Mouse (Mus musculus) lung, postnatal 4 days (tissue): ENCODE measurements around the gene Wfdc5.

ENCODE experiments used
- DNase-seq, 2 experiments: peaks; one replicate each; pipeline ENCODE4 v3.0.0; 2021

Gene Wfdc5

DNA sequence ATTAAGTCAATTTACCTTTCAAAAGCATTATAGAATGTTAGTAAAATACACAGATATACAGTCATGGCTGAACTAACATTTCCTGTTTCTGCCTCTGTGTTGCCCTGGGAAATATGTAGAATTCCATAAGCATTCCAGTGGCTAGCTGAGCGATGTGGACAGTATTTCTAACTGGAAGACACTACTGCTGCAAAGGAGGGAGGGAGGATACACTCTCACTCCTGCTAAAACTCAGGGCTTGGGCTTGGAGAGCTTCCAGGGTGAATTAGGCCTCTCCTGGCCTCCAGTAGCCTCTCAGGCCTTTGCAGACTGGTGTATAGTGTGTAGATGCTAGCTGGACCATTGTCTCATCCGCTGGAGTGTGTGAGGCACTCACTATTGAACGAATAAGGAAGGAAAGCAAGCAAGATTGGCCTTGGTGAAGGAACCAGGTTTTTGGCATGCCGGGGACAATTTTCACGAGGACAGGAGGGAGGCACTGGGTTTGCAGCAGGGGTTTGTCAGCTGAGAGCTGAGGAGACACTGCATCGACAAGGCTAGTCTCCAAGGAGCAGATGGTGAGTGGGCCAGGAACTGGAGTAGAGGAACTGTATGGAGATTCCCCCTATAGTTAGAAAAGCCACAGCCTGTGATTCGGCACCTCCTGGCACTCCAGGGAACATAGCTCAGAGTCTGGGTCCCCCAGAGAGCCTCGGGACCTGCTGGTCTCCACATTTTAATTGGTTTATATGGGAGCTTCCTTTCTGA lies 7.7 kb downstream of the Wfdc5 start:
- no peak for DNase-seq

DNA sequence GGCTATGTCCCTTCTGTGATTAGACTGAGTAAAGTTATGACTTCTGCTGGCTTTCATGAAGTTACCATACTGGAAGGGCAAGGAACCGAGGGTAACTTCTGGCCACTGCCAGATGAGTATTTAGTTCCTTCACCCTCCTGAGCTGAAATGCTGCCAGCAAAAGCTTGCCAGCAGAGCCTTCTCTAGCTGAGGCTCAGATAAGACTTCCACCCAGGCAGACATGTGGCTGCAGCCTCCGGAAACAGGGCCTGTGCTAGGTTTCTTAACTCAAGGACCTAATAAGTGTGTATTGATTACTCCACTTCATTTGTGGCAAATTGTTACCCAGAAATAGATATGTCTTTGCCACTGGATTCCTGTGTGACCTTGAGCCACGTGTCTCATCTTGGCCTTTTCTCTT lies 9.1 kb downstream of the Wfdc5 start:
- DNase-seq = peak in 1 of 2 experiments; percentile 14

DNA sequence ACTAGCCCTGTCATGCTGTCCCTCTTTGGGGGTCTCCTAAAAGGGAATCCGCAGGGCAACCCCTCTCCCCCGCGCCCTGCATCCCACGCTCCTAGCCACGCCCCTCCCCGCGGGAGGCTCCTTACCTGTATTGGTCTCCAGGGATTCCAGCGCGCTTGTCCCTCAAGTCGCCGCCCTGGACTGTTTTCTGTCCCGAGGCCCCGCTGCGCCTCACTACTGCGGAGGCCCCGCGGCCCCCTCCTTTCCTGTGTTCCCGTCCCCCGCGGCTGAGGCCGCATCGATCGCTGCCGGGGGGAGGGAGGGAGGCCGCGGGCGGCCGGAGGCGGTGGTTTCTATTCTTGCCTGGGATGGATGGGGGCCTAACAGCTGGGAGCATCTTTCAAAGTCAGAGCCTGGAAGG lies 11.6 kb downstream of the Wfdc5 start, which contains the start of gene Kcns1:
Gene Kcns1 (minus strand): TSS at position 212 of the 400 bp plus-strand sequence.
- DNase-seq = no peak

DNA sequence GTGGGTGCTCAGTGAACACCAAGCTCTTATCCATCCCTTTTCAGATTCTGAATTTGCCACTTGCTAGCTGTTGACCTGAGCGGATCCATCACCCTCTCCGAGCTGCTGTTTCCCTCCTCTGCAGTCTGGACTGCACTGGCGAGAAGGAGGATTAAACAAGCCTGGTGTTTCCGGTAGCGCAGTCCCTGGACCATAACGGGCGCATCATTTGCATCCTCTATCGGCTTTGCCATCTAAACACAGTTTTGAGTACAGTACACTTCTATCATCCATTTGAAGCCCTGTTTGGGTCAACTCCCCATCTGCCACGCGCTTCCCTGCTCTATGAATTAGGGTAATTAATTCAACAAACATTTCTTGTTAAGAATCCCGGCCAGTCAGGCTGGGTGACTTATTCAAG lies 12.2 kb downstream of the Wfdc5 start:
- DNase-seq = no peak

DNA sequence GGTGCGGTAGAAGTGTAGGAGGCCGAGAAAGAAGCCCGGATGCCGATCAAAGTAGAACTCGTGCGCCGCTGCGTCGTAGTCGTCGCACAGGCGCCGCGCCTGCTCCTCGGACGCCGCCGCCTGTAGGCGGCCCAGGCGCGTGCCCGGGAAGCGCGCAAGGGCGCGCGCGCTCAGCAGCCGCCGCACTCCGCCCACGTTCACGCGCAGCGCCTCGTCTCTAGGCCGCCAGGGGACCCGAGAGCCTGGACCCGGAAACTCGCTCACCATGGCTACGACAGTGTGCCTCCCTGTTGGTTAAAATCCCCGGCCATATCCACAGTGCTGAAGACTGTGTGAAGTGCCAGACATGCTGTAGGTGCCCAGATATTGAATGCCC lies 14.0 kb downstream of the Wfdc5 start:
- DNase-seq = no peak

DNA sequence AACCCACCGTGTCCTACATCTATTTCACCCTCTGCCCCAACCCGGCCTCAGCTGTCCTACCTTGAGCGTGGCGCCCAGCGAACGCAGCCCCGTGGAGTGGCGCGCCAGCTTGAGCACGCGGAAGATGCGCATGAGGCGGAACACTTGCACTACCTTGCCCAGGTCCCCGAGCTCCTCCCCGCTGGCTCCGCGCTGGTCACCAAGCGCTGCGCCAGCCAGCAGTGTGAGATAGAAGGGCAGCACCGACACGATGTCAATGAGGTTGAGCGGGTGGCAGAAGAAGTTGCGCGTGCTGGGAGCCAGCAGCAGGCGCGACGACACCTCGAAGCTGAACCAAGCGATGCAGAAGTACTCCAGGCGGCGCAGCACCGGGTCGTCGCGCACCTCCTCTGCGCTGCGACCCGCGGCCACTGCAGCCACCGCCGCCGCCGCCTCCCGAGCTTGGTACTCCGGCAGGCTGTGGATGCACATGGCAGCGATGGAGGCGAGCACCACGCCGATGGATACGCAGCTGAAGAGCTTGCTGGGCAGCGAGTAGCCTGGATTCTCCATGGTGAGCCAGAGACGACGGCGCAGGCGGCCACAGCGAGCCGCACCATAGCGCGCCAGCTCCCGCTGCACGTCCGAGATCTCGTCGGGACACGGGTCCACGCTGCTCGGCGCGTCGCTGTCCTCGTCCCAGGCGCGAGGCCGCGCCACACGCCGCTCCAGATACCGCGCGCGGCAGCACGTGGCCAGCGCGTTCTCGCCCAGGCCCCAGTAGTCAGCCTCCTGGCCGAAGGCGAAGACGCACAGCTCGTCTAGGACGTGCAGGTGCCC lies 14.6 kb downstream of the Wfdc5 start:
- no peak for DNase-seq

DNA sequence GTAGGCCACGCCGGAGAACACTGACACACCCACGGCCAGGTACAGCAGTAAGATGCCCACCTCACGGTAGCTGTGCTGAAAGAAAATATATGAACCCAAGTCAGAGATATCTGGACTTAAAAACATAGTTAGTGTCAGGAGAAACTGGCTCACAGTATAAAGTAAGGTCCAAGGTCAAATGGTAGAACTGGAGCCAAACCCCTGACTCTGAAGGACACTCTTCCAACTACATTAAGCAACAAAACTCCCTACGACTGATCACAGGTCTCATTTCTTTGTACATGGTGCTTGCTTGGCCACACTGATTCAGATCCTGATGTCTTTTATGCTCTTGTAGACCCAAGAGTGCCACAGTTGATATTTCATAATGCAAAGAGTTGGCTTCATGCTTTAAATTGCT lies 17.6 kb downstream of the Wfdc5 start:
- DNase-seq = no peak

DNA sequence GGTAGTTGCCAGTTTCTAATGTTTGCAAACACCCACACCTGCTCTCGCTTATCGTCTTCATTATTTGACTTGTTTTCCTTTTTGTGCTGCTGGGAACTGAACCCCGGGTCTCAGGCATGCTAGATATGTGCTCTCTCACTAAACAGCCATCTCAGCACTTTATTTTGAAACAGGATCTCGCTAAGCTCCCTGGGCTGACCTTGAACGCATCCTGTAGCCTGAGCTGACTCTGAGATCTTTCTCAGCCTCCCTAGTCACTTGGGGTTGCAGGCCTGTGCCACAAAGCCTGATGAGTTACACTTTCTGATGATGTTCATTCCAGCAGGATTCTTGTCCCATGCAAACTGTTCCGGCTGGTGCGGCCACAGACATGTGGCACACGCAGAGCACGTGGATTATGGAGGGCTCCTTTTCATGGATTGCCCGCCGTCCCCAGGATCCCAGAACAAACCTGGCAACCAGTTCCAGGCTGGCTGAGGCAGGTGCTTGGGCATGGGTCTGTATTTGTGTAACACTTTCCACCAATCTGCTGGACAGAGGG lies 21.0 kb downstream of the Wfdc5 start:
- no peak for DNase-seq

DNA sequence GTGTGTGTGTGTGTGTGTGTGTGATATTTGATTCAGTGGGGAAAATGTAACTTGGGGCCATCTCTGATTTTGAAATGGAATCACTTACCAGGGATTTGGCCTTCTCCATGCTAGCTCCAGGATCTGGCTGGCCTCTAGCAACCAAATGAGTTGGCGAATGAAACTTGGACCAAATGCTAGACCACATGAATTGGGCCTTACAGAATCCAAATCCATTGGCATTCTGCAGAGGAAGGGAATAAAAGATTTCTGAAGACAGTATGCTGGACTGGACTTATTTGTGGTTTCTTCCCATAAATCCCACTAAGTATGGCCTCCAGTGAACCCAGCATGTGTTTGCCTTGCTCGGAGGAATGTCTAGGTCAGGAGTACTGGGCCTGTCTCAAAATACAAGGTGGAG lies 23.7 kb downstream of the Wfdc5 start:
- DNase-seq = no peak

DNA sequence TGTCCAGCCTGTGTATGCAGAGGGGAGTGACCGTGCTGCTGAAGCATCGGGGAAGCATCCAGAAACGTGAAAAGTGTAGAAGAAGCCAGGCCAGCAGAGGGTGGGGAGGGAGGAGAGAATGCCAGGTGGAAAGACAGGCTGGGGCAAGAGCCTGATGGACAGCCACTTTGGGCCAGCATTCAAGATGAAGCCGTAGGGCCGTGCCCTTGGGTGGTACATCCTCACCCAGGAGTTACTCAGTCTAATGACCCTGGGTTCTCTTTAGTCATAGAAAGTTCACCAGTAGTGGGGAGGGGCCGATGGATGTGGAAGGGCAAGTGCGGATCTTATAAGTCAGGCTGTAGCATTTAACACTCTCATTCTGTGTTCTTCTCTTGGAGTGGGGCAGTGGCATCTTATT lies 26.4 kb downstream of the Wfdc5 start:
- no peak for DNase-seq

DNA sequence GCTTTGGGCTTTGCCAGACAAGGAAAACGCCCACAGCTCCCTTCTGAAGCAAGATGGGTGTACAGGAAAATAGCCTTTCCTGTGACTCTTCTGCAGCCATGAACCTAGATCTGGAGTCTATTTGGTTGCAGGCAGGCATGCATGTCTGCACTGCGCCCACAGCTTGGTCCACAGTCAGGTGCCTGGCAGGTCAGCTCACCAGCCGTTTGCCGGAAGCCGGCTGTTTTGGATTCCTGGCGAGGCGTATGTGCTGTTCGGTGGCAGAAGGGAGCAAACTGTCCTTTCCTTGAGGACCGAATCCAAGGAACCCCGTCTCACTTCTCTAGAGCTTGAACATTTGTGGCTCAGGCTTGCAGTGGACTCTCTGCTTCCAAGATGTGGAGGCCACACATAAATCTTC lies 28.5 kb downstream of the Wfdc5 start:
- no peak for DNase-seq

DNA sequence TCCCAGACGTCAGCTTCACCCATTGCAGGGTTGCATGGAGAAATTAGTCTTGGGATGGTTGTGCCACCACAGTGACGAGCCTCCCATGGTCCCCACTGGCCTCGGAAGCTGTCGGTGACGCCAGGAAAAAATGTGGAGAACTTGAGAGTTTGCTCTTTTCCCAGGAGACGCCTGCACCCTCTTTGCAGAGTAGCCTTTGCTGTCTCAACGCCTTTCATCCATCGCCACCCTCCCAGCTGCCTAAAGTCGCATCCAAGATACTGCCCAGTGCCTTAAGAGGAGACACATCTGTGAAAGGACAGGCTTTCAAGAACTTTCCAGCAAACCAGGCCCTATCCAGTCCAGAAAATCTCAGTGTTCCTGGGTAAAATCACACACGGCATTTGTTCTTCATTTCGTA lies 30.2 kb downstream of the Wfdc5 start:
- peak in 1 of 2 experiments; percentile 63 for DNase-seq

DNA sequence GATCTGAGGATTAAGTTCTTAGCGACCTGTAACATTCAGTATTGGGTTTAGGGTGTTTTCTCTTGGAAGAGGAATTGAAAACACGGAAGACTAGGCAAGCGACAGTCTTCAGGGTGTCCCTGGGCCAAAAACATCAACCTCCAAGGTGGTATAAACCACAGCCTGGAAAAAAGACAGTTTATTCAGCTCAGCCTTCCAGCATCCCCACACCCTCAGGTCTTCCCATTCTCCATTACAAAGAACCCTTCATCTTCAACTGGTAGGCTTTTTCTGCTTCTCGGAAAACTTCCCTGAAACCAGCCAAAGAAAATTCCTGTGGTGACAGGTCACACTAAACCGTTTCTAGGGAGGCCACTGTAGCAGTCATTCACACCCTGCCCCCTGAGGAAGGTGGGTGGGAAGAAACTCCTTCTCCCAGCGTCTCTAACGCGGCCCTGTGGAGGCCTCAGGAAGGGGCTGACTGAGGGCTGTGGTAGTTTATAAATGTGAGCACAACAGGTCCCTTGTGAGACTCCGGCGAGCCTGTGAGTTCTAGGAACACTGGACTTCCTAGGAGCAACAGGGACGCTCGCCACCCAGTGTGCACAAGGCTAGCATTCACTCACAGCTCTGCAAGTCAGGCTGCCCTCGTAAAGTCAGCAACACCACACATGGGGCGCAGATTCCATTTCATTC lies 32.3 kb downstream of the Wfdc5 start:
- no peak for DNase-seq

DNA sequence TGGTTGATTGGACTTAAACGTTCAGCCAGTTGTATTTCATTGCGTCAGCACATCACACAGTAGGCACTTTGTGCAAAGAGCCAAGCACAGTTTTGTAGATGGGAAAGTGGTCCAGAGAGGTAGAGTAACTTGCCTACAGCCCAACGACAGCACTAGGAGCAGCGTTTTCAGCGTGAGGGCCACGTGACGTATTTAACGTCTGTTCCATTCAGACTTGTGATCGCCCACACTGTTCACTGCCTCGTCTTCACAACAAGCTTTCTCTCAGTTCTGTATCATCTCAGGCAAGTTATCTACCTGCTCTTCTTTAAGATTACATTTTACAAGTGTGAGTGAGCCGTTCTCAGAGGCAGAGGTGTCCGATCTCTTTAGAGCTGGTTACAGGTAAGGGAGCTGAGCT lies 36.0 kb downstream of the Wfdc5 start:
- DNase-seq = no peak

DNA sequence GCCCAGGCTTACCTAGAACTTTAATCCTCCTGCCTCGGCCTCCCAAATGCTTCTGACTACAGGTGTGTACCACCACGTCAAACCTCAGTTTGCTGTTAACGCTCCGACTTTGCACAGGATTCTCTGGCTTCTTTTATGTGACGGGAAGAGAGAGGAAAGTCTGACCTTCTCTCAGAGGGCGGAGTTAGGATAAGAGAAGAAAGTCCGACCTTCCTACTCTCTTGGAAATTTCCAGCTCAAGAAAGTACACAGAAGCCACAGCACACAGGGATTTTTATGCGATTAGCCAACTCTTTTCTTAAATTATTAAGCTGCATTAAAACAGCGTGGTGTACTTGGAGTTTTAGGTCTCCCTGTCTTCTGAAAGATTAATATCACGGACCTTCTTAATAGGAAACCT lies 38.0 kb downstream of the Wfdc5 start:
- DNase-seq = no peak

DNA sequence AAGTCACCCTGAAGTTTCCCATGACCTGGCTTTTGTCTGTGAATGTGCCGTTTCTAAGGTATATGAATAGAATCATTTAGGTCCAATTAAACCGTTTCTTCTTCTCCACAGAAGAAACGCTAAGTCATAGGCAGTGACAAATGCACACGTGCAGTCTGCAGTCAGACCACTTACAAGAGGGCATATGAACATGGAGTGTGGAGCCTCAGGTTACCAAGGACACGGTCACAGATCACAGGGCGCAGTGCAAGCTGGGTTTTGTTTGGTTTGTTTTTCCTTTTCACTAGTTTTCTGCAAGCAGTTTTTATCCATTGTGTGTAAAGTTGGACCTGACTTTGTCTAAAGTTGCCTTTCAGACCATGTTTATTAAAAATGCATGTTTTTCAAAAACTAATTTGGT lies 38.5 kb downstream of the Wfdc5 start:
- DNase-seq = no peak

DNA sequence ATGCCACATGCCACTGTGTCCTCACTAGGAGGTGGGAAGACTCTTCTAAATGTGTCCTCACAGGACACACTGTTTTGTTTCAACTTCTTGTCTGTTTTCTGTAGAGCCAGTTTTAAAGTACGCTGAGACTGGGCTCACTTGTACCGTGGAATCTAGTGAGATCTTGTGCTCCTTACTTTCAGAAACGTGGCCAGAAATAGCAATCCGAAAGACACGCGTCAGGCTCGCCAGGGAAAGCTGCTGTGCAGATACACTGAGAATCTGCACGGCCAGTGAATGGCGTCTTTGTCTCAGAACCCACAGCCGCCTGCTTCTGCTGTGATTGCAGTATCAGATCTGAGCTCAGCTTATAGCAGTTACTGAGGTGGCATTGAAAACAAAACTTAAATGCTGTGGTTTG lies 40.5 kb downstream of the Wfdc5 start:
- DNase-seq = no peak

DNA sequence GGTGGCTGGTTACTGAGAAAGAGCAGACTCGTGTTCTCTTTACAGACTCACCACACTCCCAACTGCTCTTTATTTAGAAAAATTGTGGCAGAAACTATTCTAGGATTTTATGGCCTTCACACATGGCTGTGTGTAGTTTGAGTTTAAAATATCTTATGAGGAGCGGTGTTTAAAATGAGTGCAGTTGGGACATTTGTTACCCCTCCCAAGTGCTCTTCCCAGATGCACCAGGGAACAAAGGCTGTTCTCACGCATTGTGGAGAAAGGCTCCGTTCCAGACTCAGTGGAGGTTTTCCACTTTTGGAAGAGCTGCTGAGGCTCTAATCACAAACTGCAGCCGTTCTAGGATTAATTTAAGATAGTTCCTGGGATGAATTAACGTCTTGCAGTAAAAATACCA lies 44.8 kb downstream of the Wfdc5 start:
- DNase-seq = no peak

DNA sequence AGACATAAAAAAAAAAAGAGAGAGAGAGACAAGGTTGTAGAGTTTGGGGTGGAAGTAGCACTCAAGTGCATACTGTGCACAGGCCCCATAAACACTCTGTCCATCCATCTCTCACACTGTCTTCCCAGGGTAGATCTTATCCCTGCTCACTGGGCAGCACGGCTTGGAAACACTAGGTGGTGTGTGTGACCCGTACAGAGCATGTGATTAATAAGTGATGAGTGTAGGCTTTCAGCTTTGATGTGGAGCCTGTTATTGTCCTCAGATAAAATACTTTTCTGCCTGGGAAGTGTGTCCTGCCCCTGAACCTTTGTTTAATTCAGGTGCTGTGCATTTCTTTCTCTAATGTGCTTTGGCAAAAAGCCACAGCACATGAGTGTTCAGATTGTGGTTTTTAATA lies 46.1 kb downstream of the Wfdc5 start:
- DNase-seq = no peak

DNA sequence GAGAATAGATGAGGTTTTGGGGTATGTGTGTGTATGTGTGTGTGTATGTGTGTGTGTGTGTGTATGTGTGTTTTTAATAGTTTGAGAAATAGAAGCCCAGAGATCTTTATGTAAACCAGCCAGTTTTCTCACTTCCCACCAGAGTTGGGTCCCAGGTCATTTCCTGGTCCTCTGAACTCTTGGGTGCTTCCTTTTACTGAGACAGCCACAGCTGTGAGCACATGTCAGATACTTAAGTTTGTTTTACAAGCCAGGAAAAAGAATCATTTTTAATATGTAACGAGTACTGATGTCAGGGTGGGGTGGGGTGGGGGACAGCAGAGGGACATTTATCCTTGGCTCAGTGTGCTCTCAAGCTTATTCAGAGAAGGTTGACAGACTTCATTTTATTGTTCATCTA lies 47.2 kb downstream of the Wfdc5 start:
- DNase-seq = no peak

DNA sequence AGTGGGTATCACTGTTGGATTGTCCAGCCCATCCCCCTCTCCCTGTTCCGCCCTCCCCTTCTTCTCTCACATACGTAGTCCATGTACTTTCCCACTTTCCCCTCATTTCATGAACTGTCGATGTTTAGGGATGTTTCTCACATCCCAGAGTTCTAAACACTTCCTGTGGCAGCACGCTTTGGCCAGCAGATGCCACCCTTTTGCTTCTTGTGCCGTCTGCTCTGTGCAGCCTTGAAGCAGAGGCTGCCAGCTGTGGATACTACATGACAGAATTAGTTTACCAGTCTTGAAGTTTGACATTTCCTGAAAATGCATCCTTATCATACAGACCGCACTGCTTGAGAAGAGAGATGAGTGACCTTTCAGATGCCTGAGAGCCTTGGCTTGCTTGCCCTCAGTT lies 48.0 kb downstream of the Wfdc5 start:
- DNase-seq = peak; percentile 44 to 57

DNA sequence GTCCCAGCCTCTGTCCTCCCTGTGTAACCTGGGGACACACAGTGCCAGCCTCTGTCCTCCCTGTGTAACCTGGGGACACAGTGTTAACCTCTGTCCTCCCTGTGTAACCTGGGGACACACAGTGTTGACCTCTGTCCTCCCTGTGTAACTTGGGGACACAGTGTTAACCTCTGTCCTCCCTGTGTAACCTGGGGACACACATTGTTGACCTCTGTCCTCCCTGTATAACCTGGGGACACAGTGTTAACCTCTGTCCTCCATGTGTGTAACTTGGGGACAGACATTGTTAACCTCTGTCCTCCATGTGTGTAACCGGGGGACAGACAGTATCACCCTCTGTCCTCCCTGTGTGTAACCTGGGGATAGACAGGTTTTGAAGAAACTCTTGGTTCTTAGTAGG lies 51.0 kb downstream of the Wfdc5 start:
- no peak for DNase-seq

DNA sequence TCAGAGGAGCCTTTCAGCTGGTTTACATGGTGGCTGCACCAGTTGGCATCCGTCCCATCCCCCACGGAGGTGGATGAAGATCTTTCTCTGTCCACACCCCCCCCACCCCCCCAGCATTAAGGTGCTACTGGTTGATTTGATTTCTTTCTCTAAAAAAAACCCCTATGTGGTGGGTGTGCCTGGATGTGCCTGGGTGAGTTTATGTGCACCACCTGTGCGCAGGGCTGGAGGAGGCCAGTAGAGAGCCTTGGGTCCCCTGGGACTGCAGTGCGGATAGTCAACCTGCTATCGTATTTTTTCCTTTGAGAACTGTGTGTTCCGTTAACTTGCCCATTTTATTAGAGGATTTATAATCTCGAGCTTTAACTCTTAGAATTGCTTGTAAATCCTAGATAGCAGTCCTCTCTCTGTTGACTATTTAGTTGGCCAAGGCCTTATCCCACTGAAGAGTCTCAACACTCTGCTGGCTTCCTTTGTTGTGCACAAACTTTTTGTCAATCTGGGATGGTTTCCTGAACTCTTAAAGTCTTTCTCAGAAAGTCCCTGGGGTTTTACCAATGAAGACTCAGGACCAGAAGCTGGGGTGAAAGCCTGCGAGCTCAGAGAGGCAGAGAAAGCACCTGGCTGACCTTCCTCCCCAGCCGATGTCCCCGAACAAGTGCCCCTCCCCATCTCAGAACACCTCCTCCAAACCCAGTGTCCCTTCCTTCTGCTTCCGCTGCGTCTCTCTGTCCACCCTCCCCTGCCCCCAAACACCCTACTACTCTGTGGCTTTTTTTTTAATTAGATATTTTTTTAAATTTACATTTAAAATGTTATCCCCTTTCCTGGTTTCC lies 53.7 kb downstream of the Wfdc5 start:
- no peak for DNase-seq
